Mouse (Mus musculus) testis, adult 2 months (tissue): ENCODE results near the gene Plekhg4.

ENCODE experiments used
- CTCF ChIP-seq: fragments of 200-500 bp; IDR thresholded peaks from 2 replicates; pipeline ENCODE4 v1.5.1; 2012; ENCODE audit warnings: low read depth, mild to moderate bottlenecking, inconsistent platforms, low read length, moderate library complexity; ENCODE audit not compliant: control insufficient read depth, insufficient read depth, insufficient replicate concordance
- POLR2A ChIP-seq: fragments of 200-500 bp; IDR thresholded peaks from 2 replicates; pipeline ENCODE4 v1.6.1; 2012; ENCODE audit warnings: low read depth, mild to moderate bottlenecking, inconsistent platforms, low read length, moderate library complexity; ENCODE audit not compliant: control insufficient read depth

DNA sequence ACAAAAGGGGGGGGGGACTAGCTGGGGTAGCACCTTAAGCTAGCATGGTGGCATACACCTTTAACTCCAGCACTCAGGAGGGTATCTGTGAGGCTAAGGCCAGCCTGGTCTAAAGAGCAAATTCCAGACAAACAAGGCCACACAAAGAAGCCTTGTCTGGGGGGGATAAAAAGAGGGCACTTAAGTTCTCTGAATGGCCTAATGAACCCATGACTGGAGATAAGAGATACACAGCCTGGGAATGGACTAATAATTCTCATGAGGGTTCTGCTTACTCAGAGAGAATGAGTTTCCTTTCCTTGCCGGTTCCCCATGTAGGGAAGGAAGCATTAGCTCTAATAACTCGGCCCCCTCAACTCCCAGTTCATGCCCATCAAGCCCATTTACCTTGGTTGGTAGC is 40.6 kb upstream of the Plekhg4 start:
- TF ChIP-seq POLR2A, result no peak
- TF ChIP-seq CTCF, result no peak
